Comparison of ENCODE assay signal across 7 mouse cellular contexts in the genomic region with DNA sequence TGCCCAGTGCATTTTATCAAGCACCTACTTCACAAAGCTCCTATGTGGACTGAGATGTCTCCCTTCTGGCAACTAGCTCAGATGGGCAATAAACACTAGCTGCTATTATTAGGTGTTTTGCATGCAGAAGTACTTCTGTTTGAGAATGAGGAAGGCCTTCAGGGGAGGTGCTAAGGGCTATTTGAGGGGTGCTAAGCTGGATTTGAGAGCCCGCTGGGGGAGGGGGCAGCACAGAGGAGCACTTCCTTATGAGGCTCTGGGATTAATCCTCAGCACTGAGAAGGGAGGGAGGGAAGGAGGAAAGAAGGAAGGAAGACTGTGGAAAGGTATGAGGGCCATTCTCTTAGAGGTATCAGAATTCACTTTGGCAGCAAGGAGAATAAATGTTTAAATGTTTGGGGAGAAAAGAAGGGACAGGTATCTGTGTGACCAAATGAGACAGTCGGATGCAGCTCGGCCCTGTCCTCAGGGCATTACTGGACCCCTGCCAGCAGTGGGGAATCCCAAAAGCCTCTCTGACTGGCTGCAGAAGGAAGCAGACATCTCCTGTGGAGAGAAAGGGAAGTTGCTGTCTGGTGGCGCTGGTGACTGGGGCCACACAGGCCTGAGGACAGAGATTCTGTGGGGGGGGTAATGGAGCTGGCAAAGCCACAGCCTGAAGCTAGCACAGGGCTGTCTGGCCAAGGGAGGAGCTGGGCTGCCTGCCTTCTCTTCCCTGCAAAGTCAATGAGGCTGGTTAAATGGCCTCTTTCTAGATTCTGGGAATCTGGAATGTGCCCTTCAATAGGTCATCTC. TPM values are rescaled to one million over a fixed set of nuclear protein-coding genes. Genes with fewer than 3 reads are reported as not detected.
A peak's percentile ranks its signal among the peaks of the same experiment; 100 is the strongest.
DNase-seq lines count a peak whose midpoint lies in the region; ATAC-seq and TF ChIP-seq lines count a peak whose summit lies in the region.

No protein-coding gene starts in this region.

- no peak overlapping the region for H3K9ac ChIP-seq in kidney, embryonic 15.5 days
- no peak overlapping the region for H3K9ac ChIP-seq in stomach, postnatal 0 days (ENCODE audit: low read length)

- ATAC-seq in kidney, embryonic 15.5 days (replicated peaks; ENCODE audit: low FRiP score): 0 out of 2 replicates have a peak, but pooled peaks have one; percentile 49
- 0 out of 2 replicates have a peak, but pooled peaks have one; percentile 30 for ATAC-seq in stomach, postnatal 0 days (ENCODE audit: low FRiP score, low TSS enrichment)

- no peaks in the 10 kb centered on the region for H3K36me3 ChIP-seq in heart, embryonic 10.5 days
- H3K36me3 ChIP-seq in kidney, embryonic 15.5 days: no peaks in the 10 kb centered on the region
- no peaks in the 10 kb centered on the region for H3K36me3 ChIP-seq in stomach, postnatal 0 days (ENCODE audit: control insufficient read depth, insufficient read depth, low read length)

- TF ChIP-seq CTCF in stomach, postnatal 0 days (IDR thresholded peaks at IDR 0.05; ENCODE audit: low read depth): no peak

- peak; percentile 69 to 76 for DNase-seq in right cerebral cortex, postnatal 10 days (ENCODE audit: low spot score in 2 of 2)
- no peak for DNase-seq in right cerebral cortex, postnatal 36 days (ENCODE audit: low spot score in 2 of 2)
- peak; percentile 80 to 81 for DNase-seq in cerebellum, postnatal 10 days
- DNase-seq in heart, embryonic 10.5 days (ENCODE audit: low spot score): no peak
- DNase-seq in lung, postnatal 4 days: peak; percentile 57 to 72
- DNase-seq in stomach, postnatal 0 days (ENCODE audit: low spot score): no peak

- 23% methylated on average over 4 of the region's 4 CpGs for WGBS in heart, embryonic 10.5 days
- WGBS in kidney, embryonic 15.5 days: 39% methylated on average over 4 of the region's 4 CpGs
- WGBS in stomach, postnatal 0 days: 32% methylated on average over 4 of the region's 4 CpGs

- no peak for TF ChIP-seq EP300 in stomach, postnatal 0 days (optimal IDR thresholded peaks at IDR 0.05)

- H3K4me2 ChIP-seq in kidney, embryonic 15.5 days: no peak overlapping the region
- H3K4me2 ChIP-seq in stomach, postnatal 0 days (replicated peaks; ENCODE audit: low read depth): no peak overlapping the region

- no peaks in the 10 kb centered on the region for H3K9me3 ChIP-seq in heart, embryonic 10.5 days
- no peaks in the 10 kb centered on the region for H3K9me3 ChIP-seq in kidney, embryonic 15.5 days (replicated peaks)
- no peaks in the 10 kb centered on the region for H3K9me3 ChIP-seq in stomach, postnatal 0 days (ENCODE audit: control insufficient read depth, low read length)

- no peaks in the 10 kb centered on the region for H3K27me3 ChIP-seq in heart, embryonic 10.5 days (ENCODE audit: insufficient read depth, poor library complexity, severe bottlenecking)
- H3K27me3 ChIP-seq in kidney, embryonic 15.5 days: no peaks in the 10 kb centered on the region
- H3K27me3 ChIP-seq in stomach, postnatal 0 days (ENCODE audit: control insufficient read depth, insufficient read depth, low read length): no peaks in the 10 kb centered on the region

- peak overlapping the region; percentile 78 for H3K27ac ChIP-seq in heart, embryonic 10.5 days
- H3K27ac ChIP-seq in kidney, embryonic 15.5 days: no peak overlapping the region
- H3K27ac ChIP-seq in stomach, postnatal 0 days (replicated peaks): peak overlapping the region; percentile 56; the same call in 1 of the 2 replicates

- peaks cover 19% of the 10 kb centered on the region for H3K4me1 ChIP-seq in heart, embryonic 10.5 days
- H3K4me1 ChIP-seq in kidney, embryonic 15.5 days: peaks cover 16% of the 10 kb centered on the region
- H3K4me1 ChIP-seq in stomach, postnatal 0 days (replicated peaks; ENCODE audit: control insufficient read depth, insufficient read depth): no peaks in the 10 kb centered on the region; the same call in 1 of the 2 replicates

- no peak overlapping the region for H3K4me3 ChIP-seq in heart, embryonic 10.5 days
- no peak overlapping the region for H3K4me3 ChIP-seq in kidney, embryonic 15.5 days (replicated peaks)
- H3K4me3 ChIP-seq in stomach, postnatal 0 days (ENCODE audit: low read depth, low read length): no peak overlapping the region

RNA-seq across cellular contexts. Expression of a gene that starts 28.9 kb away (rescaled TPM):
- 348 and 351 TPM in 2 replicates for polyA plus RNA-seq in heart, embryonic 10.5 days (2016; fragmentation: Nextera tagmentation; extraction: Ambion mirVana)
- polyA plus RNA-seq in kidney, embryonic 15.5 days (2015; fragmentation: Nextera tagmentation; extraction: Ambion mirVana): 311 and 374 TPM in 2 replicates
- 270 and 275 TPM in 2 replicates for polyA plus RNA-seq in stomach, postnatal 0 days (2015; fragmentation: Nextera tagmentation; extraction: Ambion mirVana)

RNA-seq across cellular contexts. Expression of a gene that starts 40.0 kb away (rescaled TPM):
- polyA plus RNA-seq in heart, embryonic 10.5 days (2016; fragmentation: Nextera tagmentation; extraction: Ambion mirVana): 93.7 and 115 TPM in 2 replicates
- polyA plus RNA-seq in kidney, embryonic 15.5 days (2015; fragmentation: Nextera tagmentation; extraction: Ambion mirVana): 118 and 125 TPM in 2 replicates
- 37.7 and 38.6 TPM in 2 replicates for polyA plus RNA-seq in stomach, postnatal 0 days (2015; fragmentation: Nextera tagmentation; extraction: Ambion mirVana)

Comparison
In these comparisons a context has a peak if more than half of its experiments do, and no peak if none do; other contexts are left out.
1. DNase-seq: peak in right cerebral cortex, postnatal 10 days (2 of 2), cerebellum, postnatal 10 days (2 of 2) and lung, postnatal 4 days (2 of 2); none in right cerebral cortex, postnatal 36 days (0 of 2), heart, embryonic 10.5 days (single experiment) and stomach, postnatal 0 days (single experiment).